Mouse (Mus musculus): ENCODE measurements around the gene Dkkl1. TPM values are rescaled to one million over a fixed set of nuclear protein-coding genes. Genes with fewer than 3 reads are reported as not detected.
"Not testable (repeated sequence)": the region's sequence is repeated elsewhere in the genome, so short reads cannot be mapped to it uniquely, and the experiment has no call there.

Gene Dkkl1
- polyA plus RNA-seq, 1 experiment from 2014 or later, result 1.3 TPM

GRCm38 (mm10) chr7:45176356-45176755, 35.6 kb downstream of the Dkkl1 start:
- peak overlapping the region; percentile 2 for H3K4me2 ChIP-seq (ENCODE audit: low read length)
- no peak for ATAC-seq (replicated peaks; ENCODE audit: low FRiP score, low read depth)
- peak overlapping the region; percentile 16 for H3K4me3 ChIP-seq (replicated peaks; ENCODE audit: low read depth, low read length)
- no peak for TF ChIP-seq CTCF (IDR thresholded peaks at IDR 0.05; ENCODE audit: low read depth)
- no peaks in the 10 kb centered on the region for H3K36me3 ChIP-seq (ENCODE audit: insufficient read depth, low read length)
- H3K4me1 ChIP-seq (replicated peaks; ENCODE audit: insufficient read depth, low read length), result no peaks in the 10 kb centered on the region
- WGBS, result under 1% methylated on average over 30 of the region's 31 CpGs
- no peak for DNase-seq (ENCODE audit: low spot score)
- H3K9ac ChIP-seq (ENCODE audit: low read depth, low read length), result no peak overlapping the region
- H3K9me3 ChIP-seq (replicated peaks; ENCODE audit: low read length), result no peaks in the 10 kb centered on the region
- H3K27ac ChIP-seq, result no peak overlapping the region
- H3K27me3 ChIP-seq (ENCODE audit: insufficient read depth, low read length), result peaks cover 73% of the 10 kb centered on the region

- 2% methylated on average over 23 of the region's 23 CpGs for WGBS
- no peak overlapping the region for H3K27ac ChIP-seq
- no peaks in the 10 kb centered on the region for H3K9me3 ChIP-seq (replicated peaks; ENCODE audit: low read length)
- peaks cover 69% of the 10 kb centered on the region for H3K27me3 ChIP-seq (ENCODE audit: insufficient read depth, low read length)
- no peaks in the 10 kb centered on the region for H3K36me3 ChIP-seq (ENCODE audit: insufficient read depth, low read length)
- ATAC-seq (replicated peaks; ENCODE audit: low FRiP score, low read depth) (no peak), DNase-seq (ENCODE audit: low spot score) (no peak)
- peak overlapping the region; percentile 16 for H3K4me3 ChIP-seq (replicated peaks; ENCODE audit: low read depth, low read length)
- H3K4me2 ChIP-seq (ENCODE audit: low read length), result peak overlapping the region; percentile 2
- no peaks in the 10 kb centered on the region for H3K4me1 ChIP-seq (replicated peaks; ENCODE audit: insufficient read depth, low read length)
- H3K9ac ChIP-seq (ENCODE audit: low read depth, low read length), result no peak overlapping the region
- no peak for TF ChIP-seq CTCF (IDR thresholded peaks at IDR 0.05; ENCODE audit: low read depth)
Observed at GRCm38 (mm10) chr7:45175929-45176328, 36.0 kb downstream of the Dkkl1 start.

GRCm38 (mm10) chr7:45175398-45175797, 36.5 kb downstream of the Dkkl1 start:
- no peak for DNase-seq (ENCODE audit: low spot score)
- 3% methylated on average over 13 of the region's 13 CpGs for WGBS

GRCm38 (mm10) chr7:45174567-45175280, 37.2 kb downstream of the Dkkl1 start:
- 4% methylated on average over 28 of the region's 29 CpGs for WGBS
- Histone ChIP-seq H3K4me3 (replicated peaks; ENCODE audit: low read depth, low read length) (peak overlapping the region; percentile 9; the same call in 1 of the 2 replicates), H3K4me1 (replicated peaks; ENCODE audit: insufficient read depth, low read length) (no peaks in the 10 kb centered on the region), H3K27ac (no peak overlapping the region), H3K4me2 (ENCODE audit: low read length) (0 out of 2 replicates have a peak overlapping the region, but pooled peaks have one; percentile 15), H3K36me3 (ENCODE audit: insufficient read depth, low read length) (no peaks in the 10 kb centered on the region), H3K9me3 (replicated peaks; ENCODE audit: low read length) (peaks cover 6% of the 10 kb centered on the region), H3K27me3 (ENCODE audit: insufficient read depth, low read length) (peaks cover 57% of the 10 kb centered on the region), H3K9ac (ENCODE audit: low read depth, low read length) (no peak overlapping the region)
- no peak for TF ChIP-seq CTCF (IDR thresholded peaks at IDR 0.05; ENCODE audit: low read depth)
- ATAC-seq (replicated peaks; ENCODE audit: low FRiP score, low read depth) (no peak; the same call in 1 of the 2 replicates), DNase-seq (ENCODE audit: low spot score) (no peak)

More at GRCm38 (mm10) chr7:45175398-45175797, 36.5 kb downstream of the Dkkl1 start:
- peaks cover 64% of the 10 kb centered on the region for H3K27me3 ChIP-seq (ENCODE audit: insufficient read depth, low read length)
- H3K4me2 ChIP-seq (ENCODE audit: low read length), result 0 out of 2 replicates have a peak overlapping the region, but pooled peaks have one; percentile 15
- H3K4me3 ChIP-seq (replicated peaks; ENCODE audit: low read depth, low read length), result no peak overlapping the region; the same call in 1 of the 2 replicates
- H3K9ac ChIP-seq (ENCODE audit: low read depth, low read length), result no peak overlapping the region
- H3K27ac ChIP-seq, result no peak overlapping the region
- H3K4me1 ChIP-seq (replicated peaks; ENCODE audit: insufficient read depth, low read length), result no peaks in the 10 kb centered on the region
- H3K9me3 ChIP-seq (replicated peaks; ENCODE audit: low read length), result no peaks in the 10 kb centered on the region
- H3K36me3 ChIP-seq (ENCODE audit: insufficient read depth, low read length), result no peaks in the 10 kb centered on the region
- no peak for ATAC-seq (replicated peaks; ENCODE audit: low FRiP score, low read depth)
- no peak for TF ChIP-seq CTCF (IDR thresholded peaks at IDR 0.05; ENCODE audit: low read depth)

- ATAC-seq (replicated peaks; ENCODE audit: low FRiP score, low read depth); H3K36me3 ChIP-seq (ENCODE audit: insufficient read depth, low read length); H3K4me1 ChIP-seq (replicated peaks; ENCODE audit: insufficient read depth, low read length); H3K9ac ChIP-seq (ENCODE audit: low read depth, low read length); H3K4me2 ChIP-seq (ENCODE audit: low read length); H3K4me3 ChIP-seq (replicated peaks; ENCODE audit: low read depth, low read length); H3K27ac ChIP-seq: not testable (repeated sequence)
- TF ChIP-seq CTCF (IDR thresholded peaks at IDR 0.05; ENCODE audit: low read depth), result peak; percentile 69
- 64% methylated on average over 1 of the region's 1 CpGs for WGBS
- Histone ChIP-seq H3K27me3 (ENCODE audit: insufficient read depth, low read length) (peaks cover 57% of the 10 kb centered on the region), H3K9me3 (replicated peaks; ENCODE audit: low read length) (peaks cover 10% of the 10 kb centered on the region)
- DNase-seq (ENCODE audit: low spot score), result peak; percentile 25
Observed at GRCm38 (mm10) chr7:45173772-45174171, 38.2 kb downstream of the Dkkl1 start.

- 63% methylated on average over 7 of the region's 7 CpGs for WGBS
Observed at GRCm38 (mm10) chr7:45172974-45173373, 39.0 kb downstream of the Dkkl1 start.

More at GRCm38 (mm10) chr7:45172974-45173373, 39.0 kb downstream of the Dkkl1 start:
- Histone ChIP-seq H3K4me2 (ENCODE audit: low read length) (no peak overlapping the region), H3K27ac (no peak overlapping the region), H3K36me3 (ENCODE audit: insufficient read depth, low read length) (no peaks in the 10 kb centered on the region), H3K4me1 (replicated peaks; ENCODE audit: insufficient read depth, low read length) (no peaks in the 10 kb centered on the region), H3K4me3 (replicated peaks; ENCODE audit: low read depth, low read length) (no peak overlapping the region), H3K9me3 (replicated peaks; ENCODE audit: low read length) (peaks cover 10% of the 10 kb centered on the region), H3K9ac (ENCODE audit: low read depth, low read length) (no peak overlapping the region), H3K27me3 (ENCODE audit: insufficient read depth, low read length) (peaks cover 55% of the 10 kb centered on the region)
- TF ChIP-seq CTCF (IDR thresholded peaks at IDR 0.05; ENCODE audit: low read depth), result peak; percentile 44
- DNase-seq (ENCODE audit: low spot score) (no peak), ATAC-seq (replicated peaks; ENCODE audit: low FRiP score, low read depth) (no peak)
